Mouse (Mus musculus): ENCODE data around the gene Ndufb4.
A peak's percentile ranks its signal among the peaks of the same experiment; 100 is the strongest.
"Not testable (repeated sequence)": the region's sequence is repeated elsewhere in the genome, so short reads cannot be mapped to it uniquely, and the experiment has no call there.

Ndufb4 gene

GRCm38 (mm10) chr16:37653731-37654657, at the start of gene Ndufb4:
TSS of gene Ndufb4 (minus strand) at chr16:37654453.
- peak; percentile 95 for DNase-seq

GRCm38 (mm10) chr16:37703884-37704283, 49.6 kb upstream of the Ndufb4 start:
- DNase-seq: no peak

DNA sequence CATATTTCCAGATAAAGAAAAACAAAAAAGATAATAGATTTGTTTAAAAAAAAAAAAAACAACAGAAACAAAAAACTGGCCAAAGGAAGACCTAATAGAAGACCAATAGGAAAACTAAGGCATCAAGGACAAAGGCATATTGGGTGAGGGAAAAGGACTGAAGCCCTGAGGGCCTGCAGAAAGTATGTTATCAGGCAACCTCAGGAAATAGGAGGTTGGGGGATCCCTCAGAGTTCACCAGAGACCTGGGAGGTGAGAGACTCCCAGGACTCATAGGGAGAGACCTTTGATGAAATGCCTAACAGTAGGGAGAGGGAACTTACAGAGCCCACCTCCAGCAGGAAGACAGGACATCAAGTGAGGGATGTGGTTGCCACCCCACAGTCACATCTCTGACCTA, 45.8 kb upstream of the Ndufb4 start:
- DNase-seq: not testable (repeated sequence)

DNA sequence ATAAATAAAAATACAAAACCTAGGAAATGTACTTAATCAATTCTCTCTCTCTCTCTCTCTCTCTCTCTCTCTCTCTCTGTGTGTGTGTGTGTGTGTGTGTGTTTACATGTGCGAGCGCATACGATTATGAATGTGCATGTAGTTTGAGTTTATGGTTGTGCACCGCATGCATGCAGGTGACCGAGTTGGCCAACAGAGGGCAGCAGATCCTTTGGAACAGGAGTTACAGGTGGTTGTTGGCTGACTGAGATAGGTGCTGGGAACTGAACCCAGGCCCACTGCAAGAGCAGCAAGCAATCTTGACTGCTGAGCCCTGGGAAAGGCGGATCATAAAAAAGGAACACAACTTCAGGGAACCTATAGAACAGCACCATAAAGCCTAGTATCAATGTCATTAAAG, 44.5 kb upstream of the Ndufb4 start:
- no peak for DNase-seq

GRCm38 (mm10) chr16:37697271-37697670, 43.0 kb upstream of the Ndufb4 start:
- no peak for DNase-seq

DNA sequence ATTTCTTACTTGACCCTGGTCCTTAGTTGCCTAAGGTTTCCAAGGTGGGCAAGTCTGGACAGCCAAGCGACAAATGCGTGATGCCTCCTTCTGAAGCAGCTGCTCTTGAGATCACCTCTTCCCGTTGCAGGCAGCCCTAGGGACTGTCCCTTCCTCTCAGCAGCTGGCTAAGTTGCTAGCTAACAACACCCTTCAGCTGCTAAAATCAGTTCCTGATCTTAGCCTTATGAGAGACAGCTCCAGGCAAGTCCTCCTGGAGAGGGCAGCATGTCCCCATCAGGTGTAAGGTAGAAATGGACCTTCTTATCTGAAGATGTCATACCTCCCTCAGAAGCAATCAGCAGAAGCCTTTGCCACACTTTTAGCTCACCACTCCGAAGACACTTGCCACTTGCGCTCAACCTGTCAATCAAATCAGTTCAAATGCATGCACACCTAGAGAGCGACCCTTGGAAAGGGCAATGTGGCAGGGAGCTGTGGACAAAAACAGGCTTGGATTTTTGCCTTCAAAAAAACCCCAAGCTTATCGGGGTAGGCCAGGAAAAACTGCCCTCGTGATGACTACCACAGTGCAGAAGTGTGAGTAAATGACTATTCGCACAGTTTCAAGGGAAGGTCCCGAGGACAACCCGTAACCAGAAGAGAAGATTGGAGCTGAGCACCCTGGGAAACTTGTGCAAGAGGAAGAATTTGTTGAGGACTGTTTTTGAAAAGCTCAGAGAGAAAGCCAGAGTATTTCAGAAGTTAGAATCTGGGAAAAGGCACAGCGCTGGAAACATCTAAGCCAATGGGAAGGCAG, 36.9 kb upstream of the Ndufb4 start:
- no peak for DNase-seq

DNA sequence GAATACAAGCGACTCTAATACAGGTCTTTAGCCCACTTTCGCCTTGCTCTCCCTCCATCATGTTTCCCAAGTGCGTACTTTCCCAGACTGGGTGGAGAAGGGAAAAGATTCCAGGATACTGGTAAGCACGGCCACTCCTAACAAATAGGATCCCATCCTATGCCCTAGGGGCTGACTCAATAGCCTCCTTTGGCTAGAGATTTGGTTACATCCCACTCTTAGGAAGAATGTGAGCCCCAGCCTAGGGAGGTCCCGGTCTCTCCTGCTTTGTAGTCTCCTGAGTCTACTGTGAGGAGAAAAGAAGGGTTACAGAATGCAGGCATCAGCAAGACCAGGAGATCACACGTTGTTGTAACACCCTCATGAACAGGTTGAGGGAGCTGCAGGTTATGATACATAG, 36.2 kb upstream of the Ndufb4 start:
- no peak for DNase-seq

GRCm38 (mm10) chr16:37689934-37690333, 35.7 kb upstream of the Ndufb4 start:
- DNase-seq: no peak

DNA sequence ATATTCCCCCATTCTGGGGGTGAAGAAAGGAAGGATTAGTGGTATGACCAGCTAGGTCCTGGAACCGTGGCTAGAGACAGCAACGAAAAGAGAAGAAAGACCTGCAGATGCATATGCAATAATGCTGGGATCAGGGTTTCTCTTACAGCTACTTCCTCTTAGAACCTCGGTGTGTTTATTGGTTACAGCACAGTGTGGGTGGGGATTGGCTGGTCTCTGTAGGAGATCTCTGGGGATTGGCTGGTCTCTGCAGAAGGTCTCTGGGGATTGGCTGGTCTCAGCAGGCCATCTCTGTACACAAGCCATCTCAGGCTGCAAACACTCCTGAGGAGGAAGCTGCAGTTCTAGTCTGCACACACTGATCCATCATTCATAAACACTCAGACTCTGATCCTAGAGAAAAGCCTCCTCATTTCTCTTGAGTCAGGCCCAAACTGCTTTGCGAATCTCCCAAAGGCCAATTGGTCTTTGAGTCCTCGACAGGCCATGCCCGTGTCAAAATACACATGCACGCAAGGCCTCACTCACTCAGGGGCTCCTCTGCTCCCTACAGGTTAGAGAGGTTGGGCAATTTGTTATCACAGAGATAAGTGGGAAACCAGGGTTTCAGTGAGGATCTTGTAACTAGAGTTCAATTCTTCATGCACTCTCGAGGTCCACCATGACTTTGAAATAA, 35.1 kb upstream of the Ndufb4 start:
- DNase-seq: no peak

GRCm38 (mm10) chr16:37688181-37688580, 33.9 kb upstream of the Ndufb4 start:
- no peak for DNase-seq

DNA sequence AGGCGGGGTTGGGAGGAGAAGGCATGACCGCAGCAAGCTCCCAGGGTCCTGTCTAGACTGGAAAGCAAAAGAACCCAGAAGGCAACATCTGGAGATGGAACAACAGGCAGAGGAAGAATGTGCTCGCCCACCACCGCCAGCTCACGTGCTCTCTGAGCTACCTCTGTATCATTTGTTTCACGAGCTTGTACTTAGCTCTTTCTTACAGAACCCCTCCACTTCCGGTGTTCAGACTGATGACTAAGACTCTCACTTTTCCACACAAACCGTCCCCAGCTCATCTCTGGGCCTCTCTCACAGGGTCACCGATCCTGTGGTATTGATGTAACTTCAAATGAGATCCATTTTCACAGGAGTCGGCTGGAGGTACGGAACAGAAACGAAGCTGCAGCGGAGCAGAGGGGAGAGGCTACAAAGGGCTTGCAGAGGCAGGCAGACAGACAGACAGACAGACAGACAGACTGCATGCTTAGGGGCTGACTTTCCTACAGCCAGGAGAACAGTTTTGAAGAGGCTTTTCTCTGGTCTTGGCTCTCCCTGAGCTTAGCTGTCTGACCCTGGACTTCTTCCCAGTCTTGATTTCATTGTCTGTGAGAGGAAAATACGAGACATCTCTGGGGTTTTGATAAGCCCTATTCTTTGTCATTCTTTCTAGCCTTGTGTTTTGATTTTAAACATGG, 33.2 kb upstream of the Ndufb4 start:
- no peak for DNase-seq

DNA sequence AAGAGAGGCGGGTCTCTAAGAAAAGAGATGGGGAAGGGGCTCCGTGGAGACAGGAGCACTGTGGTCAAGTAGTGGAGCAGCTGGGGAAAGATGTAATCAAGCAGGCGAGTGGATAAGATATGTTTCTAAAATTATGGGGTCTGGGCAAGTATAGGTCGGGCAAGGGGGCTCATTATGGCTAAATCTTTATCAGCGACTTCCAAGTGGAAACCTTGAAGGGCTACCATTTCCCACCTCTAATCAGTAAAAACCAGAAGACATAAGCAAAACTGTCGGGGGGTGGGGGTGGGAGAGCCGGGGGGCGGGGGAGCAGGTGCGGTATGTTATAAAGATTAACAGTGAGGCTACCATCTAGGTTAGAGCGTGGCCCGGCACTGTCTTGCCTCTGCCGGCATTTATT, 32.6 kb upstream of the Ndufb4 start:
- no peak for DNase-seq

DNA sequence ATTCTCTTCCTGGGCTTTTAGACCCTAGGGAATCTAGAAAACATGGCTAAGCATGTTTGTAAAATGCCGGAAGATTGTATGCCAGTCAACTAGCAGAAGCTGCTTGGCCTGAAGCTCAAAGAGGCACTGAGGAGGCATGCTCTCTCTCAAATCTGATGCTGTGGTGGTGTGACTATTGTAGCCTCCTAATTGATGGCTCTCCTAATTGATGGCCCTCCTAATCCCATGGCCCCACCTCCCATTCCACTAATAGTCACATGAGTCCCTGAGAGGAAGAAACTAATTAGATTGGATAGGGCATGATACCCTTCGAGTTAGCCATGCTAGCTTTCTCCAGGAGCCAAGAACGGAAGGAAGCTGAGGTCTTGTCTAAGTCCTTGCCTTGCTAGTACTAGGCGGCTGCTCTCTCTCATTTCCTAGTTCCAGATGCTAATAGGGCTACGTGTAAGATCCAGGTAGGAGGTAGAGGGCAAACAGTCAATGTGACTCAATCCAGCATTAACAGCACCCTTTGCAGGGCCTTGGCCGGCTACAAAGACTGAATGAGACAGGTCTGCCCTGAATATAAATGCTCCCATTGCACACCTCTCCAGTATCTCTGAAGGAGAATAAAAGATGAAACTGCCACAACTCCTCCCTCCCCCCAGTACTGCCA, 31.8 kb upstream of the Ndufb4 start:
- DNase-seq: no peak

- peak; percentile 86 for DNase-seq
Measured at GRCm38 (mm10) chr16:37684634-37685441, 30.6 kb upstream of the Ndufb4 start.

DNA sequence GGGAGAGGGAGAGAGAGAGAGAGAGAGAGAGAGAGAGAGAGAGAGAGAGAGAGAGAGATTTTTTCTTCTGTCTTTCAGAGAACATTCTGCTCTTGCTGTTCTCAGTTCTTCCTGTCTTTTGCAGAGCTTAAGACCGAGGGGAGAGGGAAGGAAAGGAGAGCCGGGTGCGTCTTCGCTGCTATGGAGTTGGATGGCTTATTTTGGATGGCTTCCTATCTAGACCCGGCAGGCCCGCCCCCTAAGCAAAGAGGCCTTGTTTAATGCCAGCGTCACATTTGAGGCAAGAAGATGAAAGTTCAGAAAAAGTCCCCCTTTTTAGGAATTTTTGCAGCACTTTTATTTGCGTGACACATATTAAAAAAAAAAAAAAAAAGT, 30.0 kb upstream of the Ndufb4 start:
- no peak for DNase-seq

- DNase-seq: peak; percentile 49
Measured at GRCm38 (mm10) chr16:37683154-37684130, 29.2 kb upstream of the Ndufb4 start.

- DNase-seq: peak; percentile 85
Measured at GRCm38 (mm10) chr16:37682309-37682975, 28.2 kb upstream of the Ndufb4 start.

DNA sequence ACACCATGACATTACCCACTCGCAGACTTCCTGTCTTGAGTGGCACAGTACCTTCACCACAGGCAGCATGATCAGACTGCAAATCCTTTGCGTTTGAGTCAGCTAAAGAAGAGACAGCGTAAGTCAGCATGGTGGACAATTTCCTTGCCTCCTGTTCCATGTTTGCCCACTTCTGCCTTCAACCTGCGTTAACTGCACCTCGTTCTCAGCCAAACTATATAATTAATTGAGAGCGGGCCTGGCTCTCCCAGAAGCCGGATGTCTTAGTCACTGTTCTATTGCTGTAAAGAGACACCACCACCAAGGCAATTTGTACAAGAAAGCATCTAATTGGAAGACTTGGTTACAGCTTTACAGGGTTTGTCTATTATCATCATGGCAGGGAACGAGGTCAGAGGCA, 26.6 kb upstream of the Ndufb4 start:
- no peak for DNase-seq

- DNase-seq: no peak
Measured at GRCm38 (mm10) chr16:37680216-37680615, 26.0 kb upstream of the Ndufb4 start.

DNA sequence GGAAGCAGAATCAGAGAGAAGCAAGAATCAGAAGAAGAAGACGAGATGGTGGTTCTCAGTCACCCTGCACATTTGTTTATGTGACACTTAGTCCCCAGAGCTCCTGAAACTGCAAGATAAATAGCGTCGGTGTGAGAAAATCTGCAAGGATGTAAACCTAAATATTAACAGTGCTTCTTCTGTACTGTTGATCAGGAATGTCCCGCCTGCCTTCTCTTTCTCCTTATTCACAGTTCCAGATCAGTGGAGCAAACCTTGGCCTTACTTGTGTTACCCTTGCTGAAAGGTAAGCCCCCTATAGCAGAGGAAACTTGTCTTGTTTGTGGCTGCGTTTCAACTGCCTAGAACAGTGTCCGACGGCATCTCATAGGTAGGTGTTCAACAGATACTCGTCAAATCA, 23.3 kb upstream of the Ndufb4 start:
- no peak for DNase-seq
